Mouse (Mus musculus) brain, embryonic 14.5 days (tissue): Measurements from ENCODE around the gene Dyx1c1. TPM values are rescaled to one million over a fixed set of nuclear protein-coding genes. Genes with fewer than 3 reads are reported as not detected.

Experiments used
- DNase-seq: peaks from one replicate; pipeline ENCODE4 v3.0.0-alpha.2; 2011; ENCODE audit warnings: low read depth
- CTCF ChIP-seq: fragments of 200-500 bp; IDR thresholded peaks from 2 replicates; pipeline ENCODE4 v1.5.1; 2012; ENCODE audit warnings: inconsistent platforms, mild to moderate bottlenecking, moderate library complexity, borderline replicate concordance; ENCODE audit not compliant: insufficient read depth, insufficient read length; ENCODE audit errors: extremely low read depth
- POLR2A ChIP-seq: fragments of 200-500 bp; IDR thresholded peaks from 2 replicates; pipeline ENCODE4 v1.6.1; 2012; ENCODE audit warnings: mild to moderate bottlenecking, inconsistent platforms, borderline replicate concordance; ENCODE audit not compliant: poor library complexity, insufficient read depth, insufficient read length, severe bottlenecking; ENCODE audit errors: extremely low read depth
- polyA plus RNA-seq: library from polyadenylated mRNA; depleted of rRNA; stranded (reverse); fragments of >200 nt; gene quantifications from 2 replicates; pipeline ENCODE4 v1.2.3, GENCODE M21; 2012

Dyx1c1 gene
- polyA plus RNA-seq, 1 experiment: 2.0 TPM

- DNase-seq: peak; percentile 100
- TF ChIP-seq CTCF (no peak), POLR2A (peak; percentile 40; the same call in 1 of the 2 replicates)
These were observed 26.9 kb downstream of the Dyx1c1 start, which contains the start of the genes Ccpg1os and Ccpg1 for GRCm38 (mm10) chr9:72985250-72986220. Ccpg1os (minus strand) TSS chr9:72985382. Ccpg1 (plus strand) TSS chr9:72985429.

DNA sequence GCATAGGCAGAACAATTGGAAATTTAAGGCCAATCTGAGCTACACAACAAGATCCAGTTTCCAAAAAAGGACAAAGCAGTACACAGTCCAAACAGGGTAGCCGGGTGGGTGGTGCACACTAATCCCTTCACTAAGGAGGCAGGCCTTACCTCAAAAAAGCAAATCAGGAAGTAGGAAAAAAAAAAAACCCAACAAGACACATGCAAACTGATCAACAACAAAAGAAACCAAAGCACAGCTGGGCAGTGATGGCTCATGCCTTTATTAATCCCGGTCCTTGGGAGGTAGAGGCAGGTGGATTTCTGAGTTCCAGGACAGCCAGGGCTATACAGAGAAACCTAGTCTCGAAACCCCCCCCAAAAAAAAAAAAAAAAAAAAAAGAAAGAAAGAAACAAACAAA lies 29.1 kb downstream of the Dyx1c1 start:
- TF ChIP-seq POLR2A (no peak), CTCF (no peak)
- no peak for DNase-seq

- no peak for DNase-seq
- TF ChIP-seq CTCF (no peak), POLR2A (no peak)
These were observed 30.1 kb downstream of the Dyx1c1 start for GRCm38 (mm10) chr9:72988706-72989105.

DNA sequence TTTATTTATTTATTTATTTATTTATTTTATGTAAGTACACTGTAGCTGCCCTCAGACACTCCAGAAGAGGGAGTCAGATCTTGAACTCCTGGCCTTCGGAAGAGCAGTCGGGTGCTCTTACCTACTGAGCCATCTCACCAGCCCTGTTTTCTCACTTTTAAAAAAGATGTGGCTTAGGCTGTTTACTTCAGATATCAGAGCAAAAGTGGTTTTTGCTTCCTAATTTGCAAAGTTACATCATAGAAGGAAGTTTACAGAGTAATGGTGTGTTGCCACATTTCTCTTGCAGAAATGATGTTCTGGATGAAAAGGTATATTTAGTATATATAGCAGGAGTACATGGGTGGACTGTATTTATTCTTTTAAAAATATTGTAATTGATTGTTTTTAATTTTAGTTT lies 32.8 kb downstream of the Dyx1c1 start:
- TF ChIP-seq POLR2A (no peak), CTCF (no peak)
- DNase-seq: no peak

- DNase-seq: no peak
- TF ChIP-seq POLR2A (no peak), CTCF (no peak)
These were observed 34.0 kb downstream of the Dyx1c1 start for GRCm38 (mm10) chr9:72992576-72992975.

- TF ChIP-seq CTCF (no peak), POLR2A (no peak)
- no peak for DNase-seq
These were observed 37.6 kb downstream of the Dyx1c1 start for GRCm38 (mm10) chr9:72996167-72996566.

DNA sequence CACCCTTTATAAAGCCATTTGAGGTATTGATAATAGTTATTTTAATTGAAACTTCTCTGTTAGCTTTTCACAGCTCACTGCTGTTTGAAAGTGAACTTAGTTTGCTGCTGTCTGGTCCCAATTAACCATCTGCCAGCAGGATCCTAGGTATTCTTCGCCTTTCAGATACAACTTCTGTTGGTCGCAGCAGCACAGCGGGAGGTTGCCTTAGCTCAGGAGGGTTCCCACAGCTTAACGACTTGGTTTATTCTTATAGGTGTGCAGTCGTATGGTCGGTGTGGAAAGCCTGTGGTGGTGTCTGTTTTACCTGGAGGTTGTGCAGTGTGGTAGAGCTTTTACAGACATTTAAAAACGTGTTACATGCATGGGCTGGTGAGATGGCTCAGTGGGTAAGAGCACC lies 38.2 kb downstream of the Dyx1c1 start:
- TF ChIP-seq CTCF (no peak), POLR2A (no peak)
- no peak for DNase-seq

DNA sequence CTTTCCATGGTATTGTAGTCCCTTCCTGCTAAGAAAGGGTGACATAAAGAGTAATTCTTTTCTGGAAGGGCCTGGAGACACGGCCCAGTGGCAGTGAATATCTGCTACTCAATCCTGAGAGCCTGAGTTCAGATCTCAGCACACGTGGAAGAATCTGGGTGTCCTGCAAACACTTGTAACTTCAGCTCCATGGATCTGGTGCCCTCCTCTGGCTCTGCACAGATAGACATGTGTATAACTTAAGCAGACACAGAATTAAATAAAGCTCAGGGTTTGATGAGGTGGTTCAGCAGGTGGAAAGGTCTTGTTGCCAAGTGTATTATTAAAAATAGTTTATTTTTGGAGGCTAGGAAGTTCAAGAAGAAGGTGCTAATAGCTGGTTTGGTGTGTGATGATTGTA lies 41.9 kb downstream of the Dyx1c1 start:
- TF ChIP-seq POLR2A (no peak), CTCF (no peak)
- no peak for DNase-seq

- DNase-seq: no peak
- TF ChIP-seq CTCF (no peak), POLR2A (no peak)
These were observed 42.9 kb downstream of the Dyx1c1 start for GRCm38 (mm10) chr9:73001314-73002011.

- DNase-seq: peak; percentile 19
These were observed 43.6 kb downstream of the Dyx1c1 start for GRCm38 (mm10) chr9:73002177-73002576.

GRCm38 (mm10) chr9:73004076-73004475 lies 45.5 kb downstream of the Dyx1c1 start:
- DNase-seq: no peak
- TF ChIP-seq CTCF: no peak
- TF ChIP-seq POLR2A: no peak

More at GRCm38 (mm10) chr9:73002177-73002576, 43.6 kb downstream of the Dyx1c1 start:
- TF ChIP-seq POLR2A: no peak
- no peak for TF ChIP-seq CTCF

- no peak for DNase-seq
- TF ChIP-seq POLR2A (no peak), CTCF (no peak)
These were observed 46.5 kb downstream of the Dyx1c1 start for GRCm38 (mm10) chr9:73005106-73005505.

GRCm38 (mm10) chr9:73006175-73006574 lies 47.6 kb downstream of the Dyx1c1 start:
- DNase-seq: no peak
- TF ChIP-seq POLR2A (no peak), CTCF (peak; percentile 9; the same call in 1 of the 2 replicates)
